Mouse (Mus musculus) left cerebral cortex, postnatal 25 days (tissue): Measurements from ENCODE around the gene Serinc3. TPM values are rescaled to one million over a fixed set of nuclear protein-coding genes. Genes with fewer than 3 reads are reported as not detected.
"Not testable (repeated sequence)": the region's sequence is repeated elsewhere in the genome, so short reads cannot be mapped to it uniquely, and the experiment has no call there.

ENCODE experiments used
- DNase-seq, 2 experiments: peaks; one replicate each; pipeline ENCODE4 v3.0.0; 2022; ENCODE audit warnings: low spot score in 2 of 2, mixed read lengths in 1 of 2
- intact Hi-C: fragments of 180-260 bp; cut with DNase I; formaldehyde crosslinking; loops from one replicate; pipeline ENCODE4 v1.15.1; 2025
- total RNA-seq, 2 experiments: library from RNA; stranded (reverse); gene quantifications; 2 replicates each; pipeline ENCODE4 v1.2.3; 2021

Serinc3 gene
- total RNA-seq, 2 experiments from 2014 or later = 243 to 244 TPM

GRCm38 (mm10) chr2:163670872-163671594 lies 26.1 kb upstream of the Serinc3 start:
- intact Hi-C loops = no loop called here
- DNase-seq = no peak

DNA sequence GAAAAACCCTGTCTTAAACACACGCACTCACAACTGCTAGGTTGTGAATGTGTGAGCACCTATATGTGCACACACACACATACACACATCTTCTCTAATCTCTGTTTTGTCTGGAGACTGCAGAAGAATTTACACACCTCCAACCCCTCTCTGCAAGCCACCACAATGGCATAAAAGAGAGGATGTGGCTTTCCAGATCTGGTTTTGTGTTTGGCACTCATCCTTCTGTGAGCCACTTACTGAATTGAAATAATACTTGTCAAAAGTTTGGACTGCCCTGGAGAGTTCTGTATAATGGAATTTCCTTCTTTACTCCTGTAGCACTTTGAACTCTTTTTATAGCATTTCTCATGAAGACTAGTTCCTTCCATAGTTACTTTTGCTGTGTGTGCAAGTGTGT lies 22.1 kb upstream of the Serinc3 start:
- no peak for DNase-seq

DNA sequence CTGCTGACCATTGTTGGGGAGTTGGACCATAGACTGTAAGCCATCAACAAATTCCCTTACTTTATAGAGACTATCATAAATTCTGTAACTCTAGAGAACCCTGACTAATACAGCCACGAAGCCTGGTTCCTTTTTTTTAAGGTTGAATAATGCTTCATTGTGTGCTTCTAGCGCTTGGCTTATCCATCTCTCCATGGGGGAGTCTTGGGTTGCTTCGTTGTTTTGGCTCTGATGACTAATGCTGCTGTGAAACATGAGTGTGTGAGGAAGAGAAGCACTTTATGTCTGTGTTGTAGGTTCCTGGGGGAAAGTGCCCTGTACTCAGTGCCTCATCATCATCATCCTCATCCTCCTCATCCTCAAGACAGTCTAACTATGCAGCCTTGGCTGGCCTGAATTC lies 19.0 kb upstream of the Serinc3 start:
- intact Hi-C loops = no loop called here
- DNase-seq = peak in 1 of 2 experiments; percentile 48

More for the DNA sequence above, 22.1 kb upstream of the Serinc3 start:
- intact Hi-C loops = no loop called here

DNA sequence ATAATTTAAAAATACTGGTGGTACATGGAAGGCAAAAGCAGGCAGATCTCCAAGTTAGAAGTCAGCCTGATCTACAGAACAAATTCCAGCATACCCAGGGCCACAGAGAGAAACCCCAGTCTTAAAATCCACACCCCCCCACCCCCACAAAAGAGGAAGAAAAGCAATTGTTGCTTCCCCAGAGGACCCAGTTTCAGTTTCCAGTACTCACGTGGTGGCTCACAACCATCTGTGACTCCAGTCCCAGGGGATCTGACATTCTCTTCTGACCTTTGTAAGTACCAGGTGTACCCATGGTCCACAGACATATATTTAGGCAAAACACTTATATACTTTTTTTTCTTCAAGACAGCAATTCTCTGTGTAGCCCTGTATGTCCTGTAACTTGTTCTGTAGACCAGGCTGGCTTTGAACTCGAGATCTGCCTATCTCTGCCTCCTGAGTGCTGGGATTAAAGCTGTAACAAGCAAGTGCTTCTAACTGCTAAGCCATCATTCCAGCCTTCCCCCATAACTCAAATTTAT lies 17.8 kb upstream of the Serinc3 start:
- no peak for DNase-seq
- intact Hi-C loops = no loop called here

GRCm38 (mm10) chr2:163662076-163662475 lies 17.1 kb upstream of the Serinc3 start:
- intact Hi-C loops = no loop called here
- no peak for DNase-seq

DNA sequence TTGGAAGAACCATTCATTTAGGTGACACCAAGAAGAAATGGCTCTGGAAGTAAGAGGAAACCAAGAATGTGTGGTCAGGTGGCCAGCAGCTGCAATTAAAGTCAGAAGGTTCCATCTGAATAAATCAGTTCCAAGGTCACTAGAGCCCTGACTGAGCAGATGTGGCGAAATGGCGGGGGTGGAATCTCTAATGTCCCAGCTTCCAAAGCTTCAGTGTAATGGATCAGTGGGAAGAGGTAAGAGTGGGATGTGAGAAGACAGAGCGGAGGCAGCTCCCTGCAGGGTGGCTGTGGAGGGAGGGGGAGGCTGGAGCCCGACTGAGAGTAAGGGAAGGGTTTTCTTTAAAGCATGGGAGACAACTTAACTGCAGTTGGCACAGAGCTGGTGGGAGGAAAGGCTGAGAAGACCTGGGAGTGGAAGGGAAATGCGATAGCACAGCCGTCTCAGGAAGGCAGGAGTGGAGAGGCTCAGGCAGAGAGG lies 16.5 kb upstream of the Serinc3 start:
- DNase-seq = peak; percentile 64 to 90

DNA sequence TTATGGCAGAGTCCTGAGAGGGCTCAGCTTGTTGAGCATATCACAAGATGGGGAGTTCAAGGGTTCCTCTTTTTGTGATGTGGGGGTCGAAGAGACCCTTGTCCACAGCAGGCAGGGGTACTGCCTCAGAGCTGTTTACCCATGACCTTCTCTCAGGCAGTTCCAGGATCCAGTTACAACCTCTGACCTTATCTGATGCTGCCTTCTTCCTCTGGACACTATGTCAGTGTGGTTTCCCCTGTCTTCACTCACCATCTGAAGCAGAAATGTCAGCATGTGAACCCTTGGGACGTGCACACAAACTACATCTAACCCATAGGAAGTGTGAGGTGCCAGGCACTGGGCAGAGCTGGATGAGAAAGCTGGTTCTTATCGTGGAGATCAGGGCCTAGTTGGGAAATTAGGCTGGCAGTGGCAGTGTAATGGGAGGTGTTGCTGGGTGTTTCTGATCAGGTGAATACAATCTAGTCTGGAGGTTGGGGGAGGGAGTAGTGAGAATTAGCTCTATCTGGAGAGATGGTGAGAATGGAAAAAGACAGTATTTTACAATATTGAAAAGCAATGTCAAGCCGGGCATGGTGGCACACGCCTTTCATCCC lies 15.3 kb upstream of the Serinc3 start:
- no peak for DNase-seq
- intact Hi-C loops = no loop called here

More for the DNA sequence above, 16.5 kb upstream of the Serinc3 start:
- intact Hi-C loops = loop anchor here (1.0 kb wide), 2 partner anchors 14 to 57 kb away; no protein-coding TSS in a partner anchor

DNA sequence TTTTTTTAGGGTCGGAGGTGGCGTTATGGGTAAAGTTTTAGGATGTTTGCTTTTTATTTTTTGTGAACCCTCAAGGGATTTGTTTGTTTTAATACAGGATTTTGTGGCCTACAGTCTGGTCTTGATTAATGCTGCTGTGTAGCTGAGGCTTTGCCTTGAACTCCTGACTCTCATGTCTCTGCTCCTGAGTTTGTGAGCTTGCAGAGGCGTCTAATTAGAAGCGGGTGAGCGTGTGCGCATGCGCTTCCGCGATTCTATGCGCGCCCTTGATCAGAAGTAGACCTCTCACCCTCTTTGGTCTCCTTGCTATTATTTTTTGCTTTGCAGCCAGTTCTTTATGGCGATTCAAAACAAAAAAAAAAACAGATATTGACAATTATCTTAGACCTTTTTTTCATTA lies 14.5 kb upstream of the Serinc3 start:
- intact Hi-C loops = no loop called here
- no peak for DNase-seq

DNA sequence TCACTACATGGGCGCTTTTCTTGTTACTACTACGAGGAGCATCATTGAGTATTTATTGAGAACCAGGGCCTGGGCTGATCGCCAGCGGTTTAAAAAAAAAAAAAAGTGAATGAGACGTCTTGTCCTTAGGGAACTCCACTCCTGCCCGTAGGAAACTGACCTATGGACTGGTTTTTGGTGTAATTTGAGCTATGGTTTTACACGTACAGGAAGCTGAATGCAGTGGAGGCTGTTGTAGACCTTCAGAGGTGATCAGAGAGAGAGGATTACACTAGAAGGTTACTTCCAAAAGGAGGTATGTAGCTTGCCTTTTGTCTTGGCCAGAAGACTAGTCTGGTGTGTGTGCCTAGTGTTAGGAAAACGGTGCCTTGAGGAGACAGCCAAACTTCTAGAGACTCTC lies 14.0 kb upstream of the Serinc3 start:
- intact Hi-C loops = loop anchor here (1.0 kb wide), 1 partner anchor 60 kb away; no protein-coding TSS in a partner anchor
- peak in 1 of 2 experiments; percentile 19 for DNase-seq

DNA sequence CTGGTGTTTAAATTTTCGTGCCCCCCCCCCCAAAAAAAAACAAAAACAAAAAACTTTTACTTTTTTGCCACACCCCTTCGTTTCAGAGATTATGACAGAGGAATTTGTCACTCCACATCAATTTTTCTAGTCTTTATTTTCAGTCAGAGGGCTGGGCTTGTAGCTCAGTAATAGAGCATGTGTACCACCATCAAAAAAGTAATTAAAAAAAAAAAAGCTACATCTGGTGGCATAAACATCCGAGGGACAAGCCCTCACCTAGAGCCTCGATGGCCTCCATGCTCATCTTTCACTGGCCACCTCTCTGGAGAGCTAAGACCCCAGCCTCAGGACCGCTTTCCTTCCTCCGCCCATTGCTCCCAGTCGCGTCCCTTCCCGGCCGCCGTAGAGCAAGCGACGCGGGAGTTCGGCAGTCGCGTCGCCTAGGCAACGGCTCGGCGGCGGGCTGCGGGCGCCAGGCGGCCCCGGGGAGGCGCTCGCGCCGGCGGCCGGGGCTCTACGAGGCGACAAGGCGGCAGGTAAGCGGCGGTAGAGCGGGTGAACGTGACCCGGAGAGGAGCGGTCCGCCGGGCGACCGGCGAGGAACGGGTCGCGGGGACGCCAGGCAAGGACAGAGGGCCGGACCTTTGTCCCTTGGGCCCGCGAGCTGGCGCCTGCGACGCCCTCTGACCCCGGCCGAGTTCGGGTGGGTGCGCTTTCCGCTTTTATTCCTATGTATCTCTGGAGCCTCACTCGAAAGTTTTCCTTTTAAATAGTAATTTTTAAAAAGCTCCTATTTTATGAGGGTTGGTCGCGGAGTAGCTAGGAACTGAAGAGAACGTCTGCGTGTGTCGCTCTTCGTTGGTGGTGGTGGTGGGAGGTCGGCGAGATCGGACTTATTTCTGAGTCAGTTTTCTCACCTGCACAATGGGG lies 13.3 kb upstream of the Serinc3 start, which contains the start of gene Pkig:
TSS of gene Pkig (plus strand) at position 412 of the 912 bp plus-strand sequence.
- DNase-seq = peak; percentile 86 to 90
- intact Hi-C loops = loop anchor here (1.0 kb wide), 2 partner anchors 9 to 61 kb away; no protein-coding TSS in a partner anchor

DNA sequence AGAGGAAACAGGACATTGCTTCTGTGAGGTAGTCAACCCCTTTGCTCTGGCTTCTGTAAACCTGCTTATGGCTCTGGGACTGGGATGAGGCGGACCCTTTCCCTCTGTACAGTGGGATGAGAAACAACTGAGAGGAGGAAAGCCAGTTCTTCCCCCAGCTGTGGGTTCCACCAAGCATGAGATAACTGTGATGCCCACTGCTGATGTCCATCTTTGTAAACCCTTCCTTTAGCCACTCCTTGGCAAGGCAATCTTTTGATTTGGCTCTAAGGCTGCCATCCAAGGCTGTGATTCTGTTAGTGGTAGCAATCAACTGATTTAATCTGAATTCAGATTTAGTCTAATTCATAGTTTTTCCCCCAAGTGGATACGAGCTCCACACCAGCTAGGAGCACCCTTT lies 12.6 kb upstream of the Serinc3 start:
- no peak for DNase-seq
- intact Hi-C loops = loop anchor here (1.0 kb wide), 1 partner anchor 8 kb away; no protein-coding TSS in a partner anchor

- DNase-seq, intact Hi-C loops: not testable (repeated sequence)
These were observed 10.8 kb upstream of the Serinc3 start for GRCm38 (mm10) chr2:163655699-163656098.

DNA sequence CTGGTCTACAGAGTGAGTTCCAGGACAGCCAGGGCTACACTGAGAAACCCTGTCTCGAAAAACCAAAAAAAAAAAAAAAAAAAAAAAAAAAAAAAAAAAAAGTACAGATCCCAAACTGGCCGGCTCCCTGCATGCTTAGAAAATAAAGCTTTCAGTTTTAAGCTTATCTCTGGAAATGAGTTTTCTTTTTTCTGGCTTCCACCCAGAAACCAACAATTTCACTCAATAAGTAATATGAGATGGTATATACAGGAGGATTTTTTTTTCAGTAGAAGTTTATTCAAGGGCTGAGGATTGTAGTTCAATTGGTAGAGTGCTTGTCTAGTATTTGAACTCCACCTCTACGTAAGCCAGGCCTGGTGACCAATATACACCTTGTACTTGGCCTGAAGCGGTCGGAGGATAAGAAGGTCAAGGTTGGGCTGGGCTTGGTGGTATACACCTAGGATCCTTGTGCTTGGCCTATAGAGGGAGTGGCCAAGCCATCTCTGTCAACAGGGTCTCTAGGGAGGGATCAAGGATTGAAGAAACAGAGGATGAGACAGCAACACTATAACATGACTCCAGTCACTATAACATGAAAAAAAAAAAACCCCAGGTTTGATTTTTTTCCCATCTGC lies 1.6 kb upstream of the Serinc3 start:
- no peak for DNase-seq
- intact Hi-C loops = no loop called here

DNA sequence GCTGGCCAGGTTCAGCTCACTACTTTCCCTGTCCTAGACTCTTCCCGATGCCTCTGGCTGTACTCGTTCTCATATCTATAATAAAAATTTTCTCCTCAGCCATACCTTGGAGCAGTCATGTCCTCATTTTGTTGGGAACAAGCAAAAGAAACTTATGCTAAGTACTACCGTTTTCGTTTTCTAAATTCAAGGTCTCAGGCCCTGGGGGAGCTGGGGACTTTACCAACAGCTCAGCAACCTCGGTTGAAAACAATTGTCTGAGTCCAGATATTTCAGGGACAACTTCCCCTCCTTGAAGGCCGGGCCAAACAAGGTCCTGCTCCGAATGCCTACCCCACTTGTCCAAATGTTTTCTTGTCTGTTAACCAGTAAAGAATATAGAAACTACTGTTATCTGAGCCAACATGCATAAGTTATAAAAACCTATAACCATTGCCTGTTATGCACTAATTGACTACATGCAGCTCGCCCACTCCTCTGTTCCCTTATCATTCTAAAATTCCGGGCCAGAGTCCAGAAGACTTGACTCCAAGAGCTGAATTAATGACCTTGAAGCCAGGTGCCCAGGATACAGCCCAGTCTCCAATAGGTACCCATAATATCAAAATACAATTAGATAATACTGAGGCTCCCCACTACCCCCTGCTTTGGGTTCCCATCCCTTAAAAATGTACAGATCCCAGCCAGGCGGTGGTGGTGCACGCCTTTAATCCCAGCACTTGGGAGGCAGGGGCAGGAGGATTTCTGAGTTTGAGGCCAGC lies 949 bp upstream of the Serinc3 start:
- intact Hi-C loops = loop anchor here (2.0 kb wide), 1 partner anchor 43 kb away; the partner anchor contains the start of gene Ttpal
- no peak for DNase-seq

DNA sequence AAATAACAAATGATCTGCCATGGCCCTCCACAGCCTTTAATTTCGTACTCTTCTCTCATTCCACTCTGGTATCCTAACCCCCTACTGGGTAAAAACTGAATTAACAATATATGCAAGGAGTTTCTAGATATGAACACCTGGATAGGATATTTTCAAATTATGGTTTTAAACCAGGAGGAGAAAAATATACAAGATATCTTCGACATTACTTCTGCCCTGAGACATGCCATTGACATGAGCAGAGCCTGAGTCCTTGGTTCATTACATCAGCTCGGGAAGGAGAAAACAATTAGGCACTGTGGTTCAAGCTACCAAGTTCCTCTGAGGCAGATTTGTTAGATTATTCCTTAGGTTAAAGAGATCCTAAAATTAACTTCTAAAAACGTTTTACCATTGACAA lies 884 bp downstream of the Serinc3 start:
- intact Hi-C loops = loop anchor here (1.0 to 2.0 kb wide), 2 partner anchors 41 to 75 kb away; partner anchors contain the start of gene Ttpal

GRCm38 (mm10) chr2:163643576-163643971 lies 1.4 kb downstream of the Serinc3 start:
- DNase-seq = no peak
- intact Hi-C loops = no loop called here

More for the DNA sequence above, 884 bp downstream of the Serinc3 start:
- DNase-seq = no peak

GRCm38 (mm10) chr2:163642685-163643575 lies 2.0 kb downstream of the Serinc3 start:
- peak in 1 of 2 experiments; percentile 52 for DNase-seq
- intact Hi-C loops = no loop called here
